Mouse (Mus musculus) thymus, postnatal 36 days (tissue): ENCODE data around the gene Gm14408.
"Not testable (repeated sequence)": the region's sequence is repeated elsewhere in the genome, so short reads cannot be mapped to it uniquely, and the experiment has no call there.

Experiments
- DNase-seq, 2 experiments: peaks; one replicate each; pipeline ENCODE4 v3.0.0; 2022; ENCODE audit warnings: mixed read lengths in 2 of 2

Gm14408 gene

GRCm38 (mm10) chr2:176830840-176831239, at the start of gene Gm14408:
TSS of gene Gm14408 (plus strand) at chr2:176831140.
- DNase-seq, result not testable (repeated sequence)

GRCm38 (mm10) chr2:176798312-176798711, 32.6 kb upstream of the Gm14408 start, which contains the start of gene Gm14295:
TSS of gene Gm14295 (plus strand) at chr2:176798612.
- not testable (repeated sequence) for DNase-seq

GRCm38 (mm10) chr2:176798785-176799184, 32.2 kb upstream of the Gm14408 start:
- DNase-seq, result peak in 1 of 2 experiments; percentile 3
